Mouse (Mus musculus) intestine, postnatal 0 days (tissue): Measurements from ENCODE around the gene Spag16. TPM values are rescaled to one million over a fixed set of nuclear protein-coding genes. Genes with fewer than 3 reads are reported as not detected.

Experiments used
- ATAC-seq: fragments of 200-750 bp; cut with Nextera tagmentation; 2 replicates; pipeline ENCODE4 v1.8.0; 2017; ENCODE audit warnings: mild to moderate bottlenecking, moderate TSS enrichment, moderate library complexity
- H3K27ac ChIP-seq: fragments of 300-500 bp; sonication (generic); 2 replicates; pipeline ENCODE4 v1.5.1; 2014; ENCODE audit warnings: mild to moderate bottlenecking, low read depth, low read length, moderate library complexity
- H3K27me3 ChIP-seq: fragments of 300-500 bp; sonication (generic); replicated peaks from 2 replicates; pipeline ENCODE4 v1.6.1; 2014; ENCODE audit warnings: low read length, mixed read lengths; ENCODE audit not compliant: control insufficient read depth, insufficient read depth
- H3K36me3 ChIP-seq: fragments of 300-500 bp; sonication (generic); 2 replicates; pipeline ENCODE4 v1.6.1; 2014; ENCODE audit warnings: mild to moderate bottlenecking, moderate library complexity; ENCODE audit not compliant: control insufficient read depth, insufficient read depth
- H3K4me1 ChIP-seq: fragments of 300-500 bp; sonication (generic); replicated peaks from 2 replicates; pipeline ENCODE4 v1.6.1; 2014; ENCODE audit warnings: antibody characterized with exemption, low read length, mixed read lengths; ENCODE audit not compliant: control insufficient read depth, insufficient read depth
- H3K4me2 ChIP-seq: fragments of 300-500 bp; sonication (generic); replicated peaks from 2 replicates; pipeline ENCODE4 v1.6.1; 2014; ENCODE audit warnings: low read depth, mild to moderate bottlenecking, moderate library complexity
- H3K4me3 ChIP-seq: fragments of 300-500 bp; sonication (generic); 2 replicates; pipeline ENCODE4 v1.5.1; 2014; ENCODE audit warnings: low read depth, low read length
- H3K9ac ChIP-seq: fragments of 300-500 bp; sonication (generic); 2 replicates; pipeline ENCODE4 v1.6.1; 2014; ENCODE audit warnings: mild to moderate bottlenecking, low read depth, low read length
- H3K9me3 ChIP-seq: fragments of 300-500 bp; sonication (generic); 2 replicates; pipeline ENCODE4 v1.6.1; 2016; ENCODE audit warnings: mixed run types; ENCODE audit not compliant: control insufficient read depth
- CTCF ChIP-seq: sonication (generic); IDR thresholded peaks from 2 replicates; pipeline ENCODE4 v1.5.1; 2016; ENCODE audit warnings: low read depth, mild to moderate bottlenecking, control low read depth, antibody characterized with exemption, moderate library complexity
- WGBS: fragments of 180-500 bp; shearing (Covaris S2); extraction: QIAGEN DNeasy Blood & Tissue Kit; methylation state at CpG from one replicate; pipeline ENCODE4 v1.1.7; 2014; 5-methylcytosine and 5-hydroxymethylcytosine counted together
- polyA plus RNA-seq: library from polyadenylated mRNA; unstranded; fragments of >200 nt; fragmentation: Nextera tagmentation; extraction: Ambion mirVana; gene quantifications from 2 replicates; pipeline ENCODE4 v1.2.1, GENCODE M21; 2015

The Spag16 gene
- polyA plus RNA-seq, 1 experiment from 2014 or later = 0.08 TPM

GRCm38 (mm10) chr1:70351371-70351770 lies 524.6 kb downstream of the Spag16 start:
- Histone ChIP-seq H3K4me2 (no peak overlapping the region), H3K36me3 (no peaks in the 10 kb centered on the region), H3K4me1 (no peaks in the 10 kb centered on the region), H3K9ac (no peak overlapping the region), H3K9me3 (no peaks in the 10 kb centered on the region), H3K4me3 (no peak overlapping the region), H3K27ac (no peak overlapping the region), H3K27me3 (no peaks in the 10 kb centered on the region)
- 70% methylated on average over 3 of the region's 3 CpGs for WGBS
- no peak for ATAC-seq
- TF ChIP-seq CTCF = no peak

- no peak for TF ChIP-seq CTCF
- no peaks in the 10 kb centered on the region for H3K9me3 ChIP-seq
- H3K27ac ChIP-seq = no peak overlapping the region
- H3K9ac ChIP-seq = no peak overlapping the region
- H3K27me3 ChIP-seq = no peaks in the 10 kb centered on the region
- no peaks in the 10 kb centered on the region for H3K4me1 ChIP-seq
- H3K4me2 ChIP-seq = no peak overlapping the region
- H3K4me3 ChIP-seq = no peak overlapping the region
- ATAC-seq = no peak
- H3K36me3 ChIP-seq = no peaks in the 10 kb centered on the region
These were observed 527.2 kb downstream of the Spag16 start for GRCm38 (mm10) chr1:70354014-70354413.

- no peak for TF ChIP-seq CTCF
- no peak for ATAC-seq
- Histone ChIP-seq H3K4me1 (no peaks in the 10 kb centered on the region), H3K27ac (no peak overlapping the region), H3K36me3 (no peaks in the 10 kb centered on the region), H3K9me3 (no peaks in the 10 kb centered on the region), H3K9ac (no peak overlapping the region), H3K27me3 (no peaks in the 10 kb centered on the region), H3K4me2 (no peak overlapping the region), H3K4me3 (no peak overlapping the region)
- 69% methylated on average over 4 of the region's 4 CpGs for WGBS
These were observed 545.0 kb downstream of the Spag16 start for GRCm38 (mm10) chr1:70371721-70372120.

- H3K9ac ChIP-seq = no peak overlapping the region
- no peak for ATAC-seq
These were observed 553.3 kb downstream of the Spag16 start for GRCm38 (mm10) chr1:70380096-70380495.

GRCm38 (mm10) chr1:70442209-70443080 lies 615.7 kb downstream of the Spag16 start:
- no peaks in the 10 kb centered on the region for H3K36me3 ChIP-seq
- no peaks in the 10 kb centered on the region for H3K27me3 ChIP-seq
- no peak overlapping the region for H3K4me3 ChIP-seq
- H3K9me3 ChIP-seq = no peaks in the 10 kb centered on the region
- no peak overlapping the region for H3K9ac ChIP-seq
- H3K4me1 ChIP-seq = no peaks in the 10 kb centered on the region
- ATAC-seq = no peak
- no peak overlapping the region for H3K4me2 ChIP-seq
- 77% methylated on average over 9 of the region's 9 CpGs for WGBS
- no peak overlapping the region for H3K27ac ChIP-seq
- TF ChIP-seq CTCF = no peak

More at GRCm38 (mm10) chr1:70380096-70380495, 553.3 kb downstream of the Spag16 start:
- Histone ChIP-seq H3K4me2 (no peak overlapping the region), H3K36me3 (no peaks in the 10 kb centered on the region), H3K27me3 (no peaks in the 10 kb centered on the region), H3K4me1 (no peaks in the 10 kb centered on the region), H3K4me3 (no peak overlapping the region), H3K9me3 (no peaks in the 10 kb centered on the region), H3K27ac (no peak overlapping the region)
- TF ChIP-seq CTCF = no peak
- WGBS = 92% methylated on average over 7 of the region's 7 CpGs

- Histone ChIP-seq H3K9me3 (no peaks in the 10 kb centered on the region), H3K4me3 (no peak overlapping the region), H3K36me3 (no peaks in the 10 kb centered on the region), H3K27me3 (no peaks in the 10 kb centered on the region), H3K9ac (no peak overlapping the region), H3K4me1 (no peaks in the 10 kb centered on the region), H3K4me2 (no peak overlapping the region), H3K27ac (no peak overlapping the region)
- no peak for ATAC-seq
- no peak for TF ChIP-seq CTCF
- WGBS = 84% methylated on average over 1 of the region's 1 CpGs
These were observed 653.1 kb downstream of the Spag16 start for GRCm38 (mm10) chr1:70479864-70480263.

GRCm38 (mm10) chr1:70518918-70519317 lies 692.1 kb downstream of the Spag16 start:
- Histone ChIP-seq H3K27ac (no peak overlapping the region), H3K4me3 (no peak overlapping the region), H3K9me3 (no peaks in the 10 kb centered on the region), H3K27me3 (no peaks in the 10 kb centered on the region), H3K4me1 (no peaks in the 10 kb centered on the region), H3K36me3 (no peaks in the 10 kb centered on the region), H3K4me2 (no peak overlapping the region), H3K9ac (no peak overlapping the region)
- TF ChIP-seq CTCF = no peak
- no peak for ATAC-seq
